Mouse (Mus musculus) small intestine, adult 2 months (tissue): Measurements from ENCODE around the gene Apobec4. TPM values are rescaled to one million over a fixed set of nuclear protein-coding genes. Genes with fewer than 3 reads are reported as not detected.
"Not testable (repeated sequence)": the region's sequence is repeated elsewhere in the genome, so short reads cannot be mapped to it uniquely, and the experiment has no call there.

Experiments
- H3K27ac ChIP-seq: fragments of 200-500 bp; 2 replicates; pipeline ENCODE4 v1.5.1; 2012; ENCODE audit warnings: low read depth, low read length, control low read depth, inconsistent platforms; ENCODE audit not compliant: insufficient read depth
- H3K27me3 ChIP-seq: fragments of 200-500 bp; 2 replicates; pipeline ENCODE4 v1.6.1; 2012; ENCODE audit warnings: mild to moderate bottlenecking, moderate library complexity, low read length, inconsistent platforms; ENCODE audit not compliant: control insufficient read depth, insufficient read depth
- H3K36me3 ChIP-seq: fragments of 200-500 bp; 2 replicates; pipeline ENCODE4 v1.6.1; 2012; ENCODE audit warnings: mild to moderate bottlenecking, low read length, control low read depth, inconsistent platforms; ENCODE audit not compliant: control insufficient read depth, insufficient read depth
- H3K4me1 ChIP-seq: fragments of 200-500 bp; 2 replicates; pipeline ENCODE4 v1.6.1; 2012; ENCODE audit warnings: low read length, inconsistent platforms, mixed read lengths; ENCODE audit not compliant: control insufficient read depth, insufficient read depth, insufficient read length
- H3K4me3 ChIP-seq: fragments of 200-500 bp; 2 replicates; pipeline ENCODE4 v1.5.1; 2012; ENCODE audit warnings: low read depth, mild to moderate bottlenecking, control low read depth, inconsistent platforms, low read length, moderate library complexity
- CTCF ChIP-seq: fragments of 200-500 bp; IDR thresholded peaks from 2 replicates; pipeline ENCODE4 v1.5.1; 2012; ENCODE audit warnings: low read depth, mild to moderate bottlenecking, control low read depth, inconsistent platforms, low read length, moderate library complexity, mixed read lengths; ENCODE audit not compliant: insufficient replicate concordance, insufficient read length; ENCODE audit errors: extremely low read depth
- POLR2A ChIP-seq: fragments of 200-500 bp; IDR thresholded peaks from 2 replicates; pipeline ENCODE4 v1.6.1; 2012; ENCODE audit warnings: low read depth, mild to moderate bottlenecking, control low read depth, inconsistent platforms, low read length, moderate library complexity
- WGBS: fragments of 180-500 bp; shearing (Covaris S2); methylation state at CpG from one replicate; pipeline ENCODE4 v1.1.7; 2018; 5-methylcytosine and 5-hydroxymethylcytosine counted together
- polyA plus RNA-seq: library from polyadenylated mRNA; depleted of rRNA; stranded (reverse); fragments of >200 nt; gene quantifications from 2 replicates; pipeline ENCODE4 v1.2.3, GENCODE M21; 2012

Gene Apobec4
- polyA plus RNA-seq, 1 experiment, result not detected

- TF ChIP-seq CTCF, result no peak
- no peak; the same call in 1 of the 2 replicates for TF ChIP-seq POLR2A
- H3K27ac ChIP-seq, result peak overlapping the region; percentile 87
- H3K4me3 ChIP-seq, result peak overlapping the region; percentile 88
- WGBS, result under 1% methylated on average over 60 of the region's 60 CpGs
- peaks cover 6% of the 10 kb centered on the region for H3K4me1 ChIP-seq
- no peaks in the 10 kb centered on the region; the same call in 1 of the 2 replicates for H3K27me3 ChIP-seq
- peaks cover 24% of the 10 kb centered on the region for H3K36me3 ChIP-seq
Observed at GRCm38 (mm10) chr1:152766804-152767748, 16.7 kb downstream of the Apobec4 start.

GRCm38 (mm10) chr1:152767749-152768488 lies 17.6 kb downstream of the Apobec4 start:
- H3K4me1 ChIP-seq, result peaks cover 6% of the 10 kb centered on the region
- TF ChIP-seq CTCF, result no peak
- no peak for TF ChIP-seq POLR2A
- 4% methylated on average over 5 of the region's 5 CpGs for WGBS
- H3K4me3 ChIP-seq, result no peak overlapping the region
- H3K36me3 ChIP-seq, result peaks cover 31% of the 10 kb centered on the region
- no peak overlapping the region for H3K27ac ChIP-seq
- H3K27me3 ChIP-seq, result no peaks in the 10 kb centered on the region; the same call in 1 of the 2 replicates

GRCm38 (mm10) chr1:152771016-152771415 lies 20.7 kb downstream of the Apobec4 start:
- peaks cover 51% of the 10 kb centered on the region for H3K36me3 ChIP-seq
- WGBS, result 89% methylated on average over 9 of the region's 9 CpGs

GRCm38 (mm10) chr1:152774601-152775000 lies 24.2 kb downstream of the Apobec4 start:
- H3K27ac ChIP-seq, H3K4me1 ChIP-seq, H3K4me3 ChIP-seq, H3K27me3 ChIP-seq: not testable (repeated sequence)
- H3K36me3 ChIP-seq, result peaks cover 51% of the 10 kb centered on the region
- 79% methylated on average over 3 of the region's 3 CpGs for WGBS

More at GRCm38 (mm10) chr1:152771016-152771415, 20.7 kb downstream of the Apobec4 start:
- Histone ChIP-seq H3K4me1 (peaks cover 3% of the 10 kb centered on the region), H3K27me3 (no peaks in the 10 kb centered on the region; the same call in 1 of the 2 replicates), H3K4me3 (no peak overlapping the region), H3K27ac (no peak overlapping the region)
- TF ChIP-seq CTCF, result no peak
- TF ChIP-seq POLR2A, result no peak

- Histone ChIP-seq H3K36me3 (peaks cover 17% of the 10 kb centered on the region), H3K27ac (no peak overlapping the region), H3K27me3 (no peaks in the 10 kb centered on the region), H3K4me1 (peaks cover 4% of the 10 kb centered on the region; the same call in 1 of the 2 replicates), H3K4me3 (no peak overlapping the region)
- peak; percentile 82; the same call in 1 of the 2 replicates for TF ChIP-seq CTCF
- no peak for TF ChIP-seq POLR2A
- 10% methylated on average over 10 of the region's 10 CpGs for WGBS
Observed at GRCm38 (mm10) chr1:152779071-152779737, 28.9 kb downstream of the Apobec4 start.

GRCm38 (mm10) chr1:152784620-152785019 lies 34.3 kb downstream of the Apobec4 start:
- Histone ChIP-seq H3K4me3 (no peak overlapping the region), H3K27ac (no peak overlapping the region), H3K27me3 (no peaks in the 10 kb centered on the region), H3K36me3 (no peaks in the 10 kb centered on the region), H3K4me1 (no peaks in the 10 kb centered on the region)
- TF ChIP-seq POLR2A (no peak), CTCF (no peak)
- 90% methylated on average over 8 of the region's 8 CpGs for WGBS

- H3K4me1 ChIP-seq, H3K27me3 ChIP-seq, H3K27ac ChIP-seq, H3K4me3 ChIP-seq, H3K36me3 ChIP-seq: not testable (repeated sequence)
- 76% methylated on average over 3 of the region's 3 CpGs for WGBS
Observed at GRCm38 (mm10) chr1:152785446-152785845, 35.1 kb downstream of the Apobec4 start.
